Mouse (Mus musculus) heart, adult 9 months (tissue): ENCODE measurements around the gene D630023F18Rik.

Experiments used
- DNase-seq, 2 experiments: peaks; one replicate each; pipeline ENCODE4 v3.0.0; 2022; ENCODE audit warnings: low spot score in 2 of 2

D630023F18Rik gene

DNA sequence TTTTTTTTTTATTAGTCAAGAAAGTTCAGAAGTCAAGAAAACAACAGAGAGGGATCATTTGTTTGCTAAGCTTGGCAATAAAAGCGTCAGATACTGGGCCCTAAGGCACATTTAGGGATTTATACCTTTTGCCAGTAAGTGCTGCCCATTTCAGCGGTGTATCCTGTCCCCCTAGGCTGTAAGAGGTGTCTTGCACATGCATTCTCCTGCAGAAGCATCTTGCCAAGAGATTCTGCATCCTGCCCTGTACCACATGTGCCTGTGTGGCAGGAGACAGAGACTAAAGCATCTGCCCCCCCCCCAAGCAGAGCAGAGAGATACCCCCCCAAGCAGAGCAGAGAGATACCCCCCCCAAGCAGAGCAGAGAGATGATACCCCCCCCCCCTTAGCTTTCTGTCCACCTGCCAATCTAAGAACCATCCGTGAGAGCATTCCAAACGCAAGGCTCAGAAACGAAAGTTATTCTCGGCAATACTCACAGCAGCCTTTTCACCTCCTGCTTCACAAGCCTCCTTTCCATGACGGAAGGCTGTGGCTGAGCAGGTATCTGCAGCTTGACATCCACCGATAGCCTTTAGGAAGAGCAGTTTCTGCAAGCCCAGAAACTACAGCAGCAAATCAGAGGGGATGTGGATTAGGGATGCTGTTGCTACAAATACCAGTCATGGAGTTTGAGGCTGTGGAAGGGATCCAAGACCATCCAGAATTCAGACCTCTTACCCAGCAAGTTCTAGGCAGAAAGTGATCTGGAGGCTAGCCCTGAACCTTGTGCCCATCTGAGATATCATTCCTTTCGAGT is at the start of gene D630023F18Rik:
D630023F18Rik (minus strand) TSS at position 641 of the 799 bp plus-strand sequence.
- no peak for DNase-seq

- no peak for DNase-seq
These were observed 48.6 kb upstream of the D630023F18Rik start for GRCm38 (mm10) chr1:65171579-65171978.

GRCm38 (mm10) chr1:65169947-65170346 is 46.9 kb upstream of the D630023F18Rik start:
- no peak for DNase-seq

- DNase-seq, result no peak
These were observed 46.5 kb upstream of the D630023F18Rik start for GRCm38 (mm10) chr1:65169536-65169935.

- no peak for DNase-seq
These were observed 44.5 kb upstream of the D630023F18Rik start for GRCm38 (mm10) chr1:65167496-65167895.

DNA sequence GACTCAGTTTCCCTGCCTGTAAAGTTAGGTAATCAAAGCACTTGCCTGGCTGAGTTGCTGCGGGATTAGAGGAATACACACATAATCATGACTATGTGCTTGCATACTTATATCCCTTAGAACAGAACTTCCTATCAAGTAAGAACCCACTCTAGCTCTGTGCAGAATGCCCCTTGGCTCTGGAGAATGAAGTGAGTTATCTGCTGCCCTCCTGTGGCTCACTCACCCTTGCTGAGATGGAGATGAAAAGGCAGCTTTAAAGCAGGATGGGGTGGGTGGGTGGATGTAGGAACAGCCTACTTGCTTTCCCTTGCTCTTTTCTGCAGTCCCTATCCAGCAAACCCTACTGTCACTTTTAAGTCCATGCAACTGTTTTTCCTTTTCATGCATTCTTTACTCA is 39.2 kb upstream of the D630023F18Rik start:
- no peak for DNase-seq

DNA sequence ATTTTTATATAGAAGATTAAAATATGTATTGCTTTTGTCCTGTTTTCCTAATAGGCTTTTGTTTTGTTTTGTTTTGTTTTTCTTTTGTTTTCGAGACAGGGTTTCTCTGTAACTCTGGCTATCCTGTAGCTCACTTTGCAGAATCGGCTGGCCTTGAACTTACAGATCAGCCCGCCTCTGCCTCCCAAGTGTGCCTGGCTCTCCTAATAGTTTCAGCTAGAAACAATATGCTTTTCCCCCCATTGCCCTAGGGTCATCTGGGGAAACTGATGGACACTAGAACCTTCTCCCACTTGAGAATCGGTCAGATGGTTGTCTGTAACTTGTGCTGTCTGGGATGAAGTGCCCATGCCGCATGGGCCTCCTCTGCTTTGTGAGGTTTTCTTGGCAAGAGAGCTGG is 33.1 kb upstream of the D630023F18Rik start:
- no peak for DNase-seq

- DNase-seq, result no peak
These were observed 31.8 kb upstream of the D630023F18Rik start for GRCm38 (mm10) chr1:65154814-65155213.

DNA sequence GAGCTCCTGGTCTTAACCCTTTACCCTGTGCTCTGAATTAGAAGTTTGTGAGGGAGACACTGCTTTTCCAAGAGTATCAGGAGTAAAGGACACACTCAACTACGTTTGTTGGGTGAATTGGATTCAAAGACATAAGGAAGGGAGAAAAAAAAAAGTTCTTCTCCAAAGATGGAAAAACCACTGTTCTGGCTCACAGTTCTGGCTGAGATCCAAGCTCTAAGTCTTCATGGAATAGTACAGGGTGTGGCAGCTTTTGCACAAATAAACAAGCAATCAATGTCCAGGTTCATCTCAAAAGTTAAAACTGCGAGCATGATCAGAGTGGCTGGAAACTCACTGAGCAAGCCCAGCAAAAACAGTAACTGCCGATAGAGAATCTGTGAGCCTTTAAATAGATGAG is 25.0 kb upstream of the D630023F18Rik start:
- no peak for DNase-seq

DNA sequence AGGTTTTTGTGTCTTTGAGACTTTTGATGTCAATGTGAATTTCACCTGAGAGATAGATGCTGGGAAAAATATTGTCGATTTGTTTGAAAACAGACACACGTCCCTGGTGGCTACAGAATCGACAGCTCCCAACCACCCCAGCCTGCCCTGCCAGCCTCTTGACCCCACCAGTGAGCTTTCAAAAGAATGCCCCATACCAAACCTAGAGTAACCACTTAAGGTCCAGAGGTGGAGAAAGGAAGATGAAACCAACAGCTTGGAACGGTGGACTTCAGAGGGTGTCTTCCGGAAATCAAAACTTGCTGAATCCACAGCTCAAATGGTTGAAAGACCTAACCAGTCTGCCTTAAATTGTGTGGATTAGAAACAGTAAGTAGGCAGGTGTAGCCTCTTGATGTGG is 24.3 kb upstream of the D630023F18Rik start:
- DNase-seq, result no peak

GRCm38 (mm10) chr1:65146601-65147000 is 23.6 kb upstream of the D630023F18Rik start:
- no peak for DNase-seq

DNA sequence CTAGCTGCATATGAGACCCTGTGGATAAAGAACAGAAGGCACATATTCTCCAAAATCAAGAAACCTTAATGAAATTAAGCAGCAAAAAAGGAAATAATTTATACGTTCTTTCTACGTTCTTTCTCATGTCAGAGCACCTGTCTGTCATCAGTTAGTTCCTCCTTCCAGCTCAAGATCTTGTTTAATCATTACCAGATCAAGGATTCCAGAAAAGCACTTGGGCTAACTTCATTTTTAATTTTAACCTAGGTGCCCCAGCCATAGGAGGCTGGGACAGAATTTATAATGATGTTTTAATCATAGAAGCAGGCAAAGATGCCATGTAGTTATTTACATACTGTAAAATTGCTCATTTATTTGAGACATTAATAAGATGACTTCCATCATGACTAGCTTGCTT is 21.8 kb upstream of the D630023F18Rik start:
- DNase-seq, result no peak

GRCm38 (mm10) chr1:65137560-65137959 is 14.5 kb upstream of the D630023F18Rik start:
- no peak for DNase-seq

DNA sequence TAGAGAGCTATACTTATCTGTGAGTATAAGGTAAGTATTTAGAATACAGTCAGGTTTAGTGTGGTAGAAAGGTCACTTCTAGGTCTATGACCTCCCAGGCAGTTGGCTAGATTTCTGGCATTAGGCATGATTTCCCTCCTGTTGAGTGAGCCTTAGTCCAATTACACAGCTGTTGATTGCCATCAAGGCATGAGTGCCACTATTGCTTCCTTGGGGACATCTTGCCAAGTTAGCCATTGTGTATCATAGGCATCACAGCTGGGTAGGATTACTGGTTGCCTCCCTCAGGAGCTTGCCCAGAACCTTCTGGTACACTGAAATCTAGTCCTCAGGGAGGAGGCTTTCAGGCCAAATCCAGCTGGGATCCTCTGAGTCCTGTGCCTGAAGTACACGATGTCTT is 9.8 kb upstream of the D630023F18Rik start:
- DNase-seq, result no peak

- no peak for DNase-seq
These were observed 8.7 kb upstream of the D630023F18Rik start for GRCm38 (mm10) chr1:65131671-65132070.

- DNase-seq, result no peak
These were observed 7.2 kb upstream of the D630023F18Rik start for GRCm38 (mm10) chr1:65130226-65130625.

DNA sequence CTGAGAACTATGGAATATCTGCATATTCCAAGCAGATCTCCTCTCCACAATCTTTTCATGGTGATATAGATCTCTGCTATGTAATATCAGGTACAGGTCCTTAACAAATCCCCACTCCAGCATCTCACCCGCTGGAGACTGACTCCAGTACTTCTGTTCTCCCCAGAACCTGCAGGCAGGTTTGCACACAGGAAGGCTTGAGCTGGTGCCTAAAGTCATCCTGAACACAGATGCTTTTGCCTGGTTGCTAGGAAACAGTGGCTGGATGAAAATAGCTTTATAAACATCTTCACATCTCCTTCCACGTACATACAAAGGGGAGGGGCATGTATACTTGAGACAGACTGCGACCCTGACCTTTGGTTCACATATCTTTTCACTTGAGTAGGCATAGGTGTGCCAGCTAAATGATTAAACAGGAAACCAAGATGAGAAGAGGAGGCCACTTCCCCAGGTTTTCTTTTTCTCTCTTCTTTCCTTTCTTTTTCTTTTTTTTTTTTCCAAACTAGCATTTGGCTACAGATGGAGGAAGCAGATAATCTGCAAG is 6.7 kb upstream of the D630023F18Rik start:
- DNase-seq, result no peak

DNA sequence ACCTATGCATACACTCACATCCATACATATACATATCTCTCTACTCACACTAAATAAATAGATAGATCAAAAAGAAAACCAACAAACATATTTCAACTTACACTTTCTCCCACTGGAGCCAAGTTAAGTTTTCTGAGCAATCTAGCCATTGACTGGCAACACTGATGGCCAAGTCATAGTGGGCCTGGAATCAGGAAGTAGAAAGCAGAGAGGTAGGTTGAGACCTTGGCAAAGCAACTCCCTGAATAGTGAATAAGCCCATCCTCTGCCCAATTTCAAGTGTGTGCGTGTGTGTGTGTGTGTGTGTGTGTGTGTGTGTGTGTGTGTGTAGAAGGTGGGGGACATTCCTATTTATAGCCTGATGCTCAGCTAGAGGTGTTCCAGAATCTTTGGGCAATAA is 3.6 kb downstream of the D630023F18Rik start, which contains the start of gene Gm28845:
Gm28845 (minus strand) TSS at position 121 of the 400 bp plus-strand sequence.
- no peak for DNase-seq

DNA sequence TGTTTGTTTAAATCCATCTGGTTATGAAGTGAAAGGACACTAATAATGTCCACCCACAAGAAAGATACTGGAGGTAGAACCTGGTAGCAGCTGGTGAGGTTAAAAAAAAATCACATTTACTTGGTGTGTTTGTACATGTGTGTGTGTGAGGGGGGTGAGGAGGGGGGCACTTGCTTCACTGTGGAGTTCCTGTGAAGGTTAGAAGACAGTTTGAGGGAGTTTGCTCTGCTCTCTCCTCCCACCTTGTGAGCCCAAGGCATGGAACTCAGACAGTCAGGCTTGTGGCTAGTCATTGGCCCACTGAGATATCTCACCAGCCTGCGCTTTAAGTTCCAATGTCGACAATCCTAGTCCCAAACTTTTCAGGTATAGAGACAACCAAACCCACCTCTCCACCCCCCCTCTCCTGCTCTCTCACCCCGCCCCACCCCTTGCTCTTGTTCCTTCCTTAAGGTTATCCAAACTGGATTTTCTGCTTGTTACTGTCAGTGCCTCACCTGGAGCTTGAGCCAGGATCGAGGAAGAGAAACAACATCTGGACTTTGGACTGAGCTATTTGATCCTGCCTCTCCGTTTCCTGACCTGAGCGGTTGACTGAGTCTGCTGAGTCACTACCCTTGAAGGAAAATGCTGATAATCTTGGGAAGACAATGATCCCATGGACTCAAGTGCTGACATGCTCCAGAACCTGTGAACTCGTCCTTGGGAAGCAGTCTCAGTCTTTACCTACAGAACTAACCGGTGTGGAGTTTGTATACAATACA is 4.7 kb downstream of the D630023F18Rik start:
- DNase-seq, result no peak

DNA sequence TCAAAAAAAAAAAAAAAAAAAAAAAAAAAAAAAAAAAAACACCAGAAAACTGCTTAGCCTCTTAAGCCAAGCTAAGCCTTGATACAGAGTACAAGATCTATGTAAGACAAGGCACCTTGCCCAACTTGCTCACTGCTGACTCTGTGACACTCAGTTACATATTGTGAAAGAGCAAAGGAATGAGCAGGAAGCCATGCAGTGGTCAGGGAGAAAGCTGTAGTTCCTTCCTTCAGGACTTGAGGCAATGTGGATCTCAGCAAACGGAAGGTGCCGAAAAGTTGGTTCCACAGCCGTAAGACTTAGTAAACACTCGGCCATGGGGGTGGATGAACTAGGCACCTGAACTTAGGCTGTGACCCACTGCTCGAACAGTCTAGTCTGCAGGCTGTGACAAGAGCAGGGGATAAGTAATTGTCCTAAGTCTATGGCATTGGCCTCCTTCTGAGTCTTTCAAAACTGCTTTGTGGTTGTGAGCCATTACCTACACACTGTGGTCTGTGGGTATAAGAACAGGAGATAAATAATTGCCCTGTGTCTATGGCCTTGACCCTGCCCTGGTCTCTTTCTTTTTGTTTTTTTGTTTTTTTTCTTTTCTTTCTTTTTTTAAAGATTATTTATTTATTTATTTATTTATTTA is 9.4 kb downstream of the D630023F18Rik start:
- DNase-seq, result no peak

- peak; percentile 11 to 15 for DNase-seq
These were observed 10.2 kb downstream of the D630023F18Rik start for GRCm38 (mm10) chr1:65112807-65113196.
